Mouse (Mus musculus): Measurements from ENCODE around the gene Filip1.

- TF ChIP-seq CTCF (IDR thresholded peaks at IDR 0.05; ENCODE audit: borderline replicate concordance, insufficient read depth, low read depth, low read length) = no peak
- no peak for TF ChIP-seq POLR2A (IDR thresholded peaks at IDR 0.05; ENCODE audit: borderline replicate concordance, insufficient read depth, low read length)
These were observed 24.8 kb upstream of the Filip1 start for GRCm38 (mm10) chr9:80037262-80037996.
